Mouse (Mus musculus) MEL (cell line): ENCODE results near the gene Cldn12.

ENCODE experiments used
- CTCF ChIP-seq, 3 experiments: IDR thresholded peaks in 2 of 3; conservative IDR thresholded peaks in 1 of 3; 2 replicates each; pipeline ENCODE4 v1.5.1; 2011 to 2012; ENCODE audit warnings: low read length in 3 of 3, low read depth in 2 of 3, mild to moderate bottlenecking in 2 of 3, improper control_type of control experiment in 1 of 3, inconsistent platforms in 1 of 3, mixed read lengths in 1 of 3, moderate library complexity in 1 of 3; ENCODE audit not compliant: control insufficient read depth in 1 of 3, insufficient read depth in 1 of 3, poor library complexity in 1 of 3, severe bottlenecking in 1 of 3
- GATA1 ChIP-seq: IDR thresholded peaks from 2 replicates; pipeline ENCODE4 v1.6.1; 2011; ENCODE audit warnings: low read depth, low read length, improper control_type of control experiment
- MAZ ChIP-seq: IDR thresholded peaks from 2 replicates; pipeline ENCODE4 v1.6.1; 2012; ENCODE audit warnings: low read depth, mild to moderate bottlenecking, inconsistent platforms, low read length, improper control_type of control experiment
- POLR2A ChIP-seq, 2 experiments: IDR thresholded peaks; 2 replicates each; pipeline ENCODE4 v1.6.1; 2011 to 2012; ENCODE audit warnings: low read length in 2 of 2, mild to moderate bottlenecking in 2 of 2, control low read depth in 1 of 2, improper control_type of control experiment in 1 of 2, low read depth in 1 of 2, moderate library complexity in 1 of 2; ENCODE audit not compliant: control insufficient read depth in 1 of 2, insufficient read depth in 1 of 2, poor library complexity in 1 of 2
- RCOR1 ChIP-seq: IDR thresholded peaks from 2 replicates; pipeline ENCODE4 v1.6.1; 2012; ENCODE audit warnings: low read depth, mild to moderate bottlenecking, inconsistent platforms, low read length, improper control_type of control experiment
- TBP ChIP-seq: IDR thresholded peaks from 2 replicates; pipeline ENCODE4 v1.8.0; 2011; ENCODE audit warnings: low read depth, low read length, improper control_type of control experiment
- USF2 ChIP-seq, 2 experiments: IDR thresholded peaks; 2 replicates each; pipeline ENCODE4 v1.6.1; 2011 to 2012; ENCODE audit warnings: improper control_type of control experiment in 2 of 2, low read length in 2 of 2, borderline replicate concordance in 1 of 2, inconsistent platforms in 1 of 2, low read depth in 1 of 2, mild to moderate bottlenecking in 1 of 2; ENCODE audit not compliant: insufficient read depth in 1 of 2

DNA sequence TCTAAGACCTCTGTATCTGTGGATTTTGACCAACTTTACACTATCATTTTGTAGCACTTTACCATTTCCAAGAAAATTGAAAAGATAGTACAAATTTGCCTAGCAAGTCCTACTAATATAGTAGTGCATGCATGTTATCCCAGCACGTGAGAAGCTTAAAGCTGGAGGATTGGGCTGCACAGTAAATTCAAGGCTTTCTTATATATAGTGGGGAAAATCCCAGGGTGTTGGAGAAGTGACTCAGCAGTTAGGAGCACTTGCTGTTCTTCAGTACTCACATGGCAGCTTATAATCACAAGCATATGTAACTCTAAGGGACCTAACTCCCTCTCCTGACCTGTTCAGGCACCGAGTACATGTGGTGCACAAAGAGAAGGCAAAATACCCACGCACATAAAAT is 47.7 kb upstream of the Cldn12 start:
- TF ChIP-seq MAZ, result no peak
- TF ChIP-seq RCOR1, result no peak
- TF ChIP-seq TBP, result no peak
- no peak for TF ChIP-seq GATA1
- no peak for TF ChIP-seq POLR2A (IDR thresholded peaks at IDR 0.05; ENCODE audit: control insufficient read depth in 1 of 2, insufficient read depth in 1 of 2, low read depth in 1 of 2, low read length in 2 of 2, poor library complexity in 1 of 2)
- no peak for TF ChIP-seq USF2 (IDR thresholded peaks at IDR 0.05; ENCODE audit: borderline replicate concordance in 1 of 2, insufficient read depth in 1 of 2, low read depth in 1 of 2, low read length in 2 of 2)
- no peak for TF ChIP-seq CTCF (IDR thresholded peaks at IDR 0.05 in 2 of 3, conservative IDR thresholded peaks at IDR 0.05 in 1 of 3; ENCODE audit: control insufficient read depth in 1 of 3, insufficient read depth in 1 of 3, low read depth in 2 of 3, low read length in 3 of 3, poor library complexity in 1 of 3, severe bottlenecking in 1 of 3)
